Comparison of ENCODE assay signal across 7 mouse cellular contexts in genomic region chr4:41507326-41507924, GRCm38 (mm10). TPM values are rescaled to one million over a fixed set of nuclear protein-coding genes. Genes with fewer than 3 reads are reported as not detected.
A peak's percentile ranks its signal among the peaks of the same experiment; 100 is the strongest.
DNase-seq lines count a peak whose midpoint lies in the region; ATAC-seq lines count a peak whose summit lies in the region.

No protein-coding gene starts in this region.

- peak overlapping the region; percentile 93 for H3K4me2 ChIP-seq in embryonic facial prominence, embryonic 15.5 days (replicated peaks)
- H3K4me2 ChIP-seq in limb, embryonic 13.5 days (replicated peaks) = peak overlapping the region; percentile 93
- peak overlapping the region; percentile 95 for H3K4me2 ChIP-seq in stomach, embryonic 16.5 days (ENCODE audit: low read depth, low read length)

- no peak for DNase-seq in natural killer cell, adult 2 months (ENCODE audit: low spot score in 2 of 2)
- no peak for DNase-seq in cerebellum, postnatal 25 days

- H3K4me3 ChIP-seq in megakaryocyte, embryonic 14.5 days (replicated peaks) = peak overlapping the region; percentile 90
- peak overlapping the region; percentile 56 for H3K4me3 ChIP-seq in embryonic facial prominence, embryonic 15.5 days (replicated peaks)
- peak overlapping the region; percentile 57 for H3K4me3 ChIP-seq in limb, embryonic 13.5 days
- H3K4me3 ChIP-seq in stomach, embryonic 16.5 days (replicated peaks; ENCODE audit: low read length) = peak overlapping the region; percentile 60

- H3K27me3 ChIP-seq in megakaryocyte, embryonic 14.5 days (replicated peaks) = peaks cover 73% of the 10 kb centered on the region
- H3K27me3 ChIP-seq in embryonic facial prominence, embryonic 15.5 days = peaks cover 11% of the 10 kb centered on the region; the same call in 1 of the 2 replicates
- peaks cover 52% of the 10 kb centered on the region for H3K27me3 ChIP-seq in limb, embryonic 13.5 days
- no peaks in the 10 kb centered on the region; the same call in 1 of the 2 replicates for H3K27me3 ChIP-seq in stomach, embryonic 16.5 days (ENCODE audit: control insufficient read depth, insufficient read depth, low read length)

- peak overlapping the region; percentile 45 for H3K9ac ChIP-seq in embryonic facial prominence, embryonic 15.5 days
- H3K9ac ChIP-seq in limb, embryonic 13.5 days = peak overlapping the region; percentile 72
- peak overlapping the region; percentile 73 for H3K9ac ChIP-seq in stomach, embryonic 16.5 days (ENCODE audit: low read length)

- H3K4me1 ChIP-seq in megakaryocyte, embryonic 14.5 days = peaks cover 28% of the 10 kb centered on the region
- peaks cover 27% of the 10 kb centered on the region for H3K4me1 ChIP-seq in embryonic facial prominence, embryonic 15.5 days
- peaks cover 21% of the 10 kb centered on the region for H3K4me1 ChIP-seq in limb, embryonic 13.5 days
- H3K4me1 ChIP-seq in stomach, embryonic 16.5 days (ENCODE audit: control insufficient read depth, insufficient read depth, low read length) = peaks cover 8% of the 10 kb centered on the region; the same call in 1 of the 2 replicates

- ATAC-seq in megakaryocyte, adult 5-6 weeks (ENCODE audit: poor library complexity, severe bottlenecking) = no peak
- ATAC-seq in embryonic facial prominence, embryonic 15.5 days (ENCODE audit: insufficient number of reproducible peaks, low FRiP score, low TSS enrichment, low read depth) = no peak
- ATAC-seq in limb, embryonic 13.5 days (ENCODE audit: low FRiP score, low read depth) = no peak
- no peak for ATAC-seq in stomach, embryonic 16.5 days (ENCODE audit: insufficient read depth, low FRiP score)

- H3K9me3 ChIP-seq in megakaryocyte, embryonic 14.5 days = 0 out of 2 replicates have a peak, but pooled peaks cover 5% of the 10 kb centered on the region
- H3K9me3 ChIP-seq in embryonic facial prominence, embryonic 15.5 days (replicated peaks) = no peaks in the 10 kb centered on the region
- H3K9me3 ChIP-seq in limb, embryonic 13.5 days = no peaks in the 10 kb centered on the region
- no peaks in the 10 kb centered on the region for H3K9me3 ChIP-seq in stomach, embryonic 16.5 days (replicated peaks; ENCODE audit: control insufficient read depth, low read length)

- WGBS in embryonic facial prominence, embryonic 15.5 days = 3% methylated on average over 22 of the region's 22 CpGs
- 1% methylated on average over 22 of the region's 22 CpGs for WGBS in limb, embryonic 13.5 days
- 5% methylated on average over 22 of the region's 22 CpGs for WGBS in stomach, embryonic 16.5 days

- no peaks in the 10 kb centered on the region for H3K36me3 ChIP-seq in megakaryocyte, embryonic 14.5 days (replicated peaks; ENCODE audit: low read length)
- no peaks in the 10 kb centered on the region for H3K36me3 ChIP-seq in embryonic facial prominence, embryonic 15.5 days
- no peaks in the 10 kb centered on the region for H3K36me3 ChIP-seq in limb, embryonic 13.5 days
- H3K36me3 ChIP-seq in stomach, embryonic 16.5 days (ENCODE audit: control insufficient read depth, insufficient read depth, low read length) = no peaks in the 10 kb centered on the region

- no peak overlapping the region for H3K27ac ChIP-seq in embryonic facial prominence, embryonic 15.5 days (replicated peaks)
- H3K27ac ChIP-seq in limb, embryonic 13.5 days = no peak overlapping the region
- H3K27ac ChIP-seq in stomach, embryonic 16.5 days (ENCODE audit: low read length) = no peak overlapping the region

RNA-seq across cellular contexts. Expression of gene AI464131, which starts 4.5 kb away (rescaled TPM):
- polyA plus RNA-seq in megakaryocyte, embryonic 14.5 days (2012; ENCODE audit: insufficient read depth, low replicate concordance) = 0.07 TPM in 1 of 2 replicates, not detected in the other
- 0.04 TPM in 1 of 2 replicates, not detected in the other for total RNA-seq in megakaryocyte, adult 5-6 weeks (2015)
- 0.07 TPM in 1 of 2 replicates, not detected in the other for total RNA-seq in megakaryocyte, adult 5-6 weeks (2017)
- 7.6 and 7.7 TPM in 2 replicates for polyA plus RNA-seq in embryonic facial prominence, embryonic 15.5 days (2015; fragmentation: Nextera tagmentation; extraction: Ambion mirVana)
- 3.8 and 4.1 TPM in 2 replicates for polyA plus RNA-seq in limb, embryonic 13.5 days (2015; fragmentation: Nextera tagmentation; extraction: Ambion mirVana)
- polyA plus RNA-seq in stomach, embryonic 16.5 days (2015; fragmentation: Nextera tagmentation; extraction: Ambion mirVana) = 7.9 and 9.6 TPM in 2 replicates

RNA-seq across cellular contexts. Expression of gene 1110017D15Rik, which starts 9.7 kb away (rescaled TPM):
- 0.29 TPM in 1 of 2 replicates, not detected in the other for polyA plus RNA-seq in megakaryocyte, embryonic 14.5 days (2012; ENCODE audit: insufficient read depth, low replicate concordance)
- not detected in 2 replicates for total RNA-seq in megakaryocyte, adult 5-6 weeks (2015)
- total RNA-seq in megakaryocyte, adult 5-6 weeks (2017) = not detected in 2 replicates
- 15.1 and 31.4 TPM in 2 replicates for polyA plus RNA-seq in embryonic facial prominence, embryonic 15.5 days (2015; fragmentation: Nextera tagmentation; extraction: Ambion mirVana)
- 1.5 and 1.6 TPM in 2 replicates for polyA plus RNA-seq in limb, embryonic 13.5 days (2015; fragmentation: Nextera tagmentation; extraction: Ambion mirVana)
- polyA plus RNA-seq in stomach, embryonic 16.5 days (2015; fragmentation: Nextera tagmentation; extraction: Ambion mirVana) = 0.65 and 0.87 TPM in 2 replicates

RNA-seq across cellular contexts. Expression of gene Nudt2, which starts 42.5 kb away (rescaled TPM):
- polyA plus RNA-seq in megakaryocyte, embryonic 14.5 days (2012; ENCODE audit: insufficient read depth, low replicate concordance) = 3.0 and 13.7 TPM in 2 replicates
- 13.8 and 24.0 TPM in 2 replicates for total RNA-seq in megakaryocyte, adult 5-6 weeks (2015)
- total RNA-seq in megakaryocyte, adult 5-6 weeks (2017) = 19.6 and 20.9 TPM in 2 replicates
- polyA plus RNA-seq in embryonic facial prominence, embryonic 15.5 days (2015; fragmentation: Nextera tagmentation; extraction: Ambion mirVana) = 47.0 and 47.1 TPM in 2 replicates
- 46.6 and 47.1 TPM in 2 replicates for polyA plus RNA-seq in limb, embryonic 13.5 days (2015; fragmentation: Nextera tagmentation; extraction: Ambion mirVana)
- polyA plus RNA-seq in stomach, embryonic 16.5 days (2015; fragmentation: Nextera tagmentation; extraction: Ambion mirVana) = 49.5 and 49.6 TPM in 2 replicates

RNA-seq across cellular contexts. Expression of gene Kif24, which starts 42.7 kb away (rescaled TPM):
- polyA plus RNA-seq in megakaryocyte, embryonic 14.5 days (2012; ENCODE audit: insufficient read depth, low replicate concordance) = 1.2 and 1.9 TPM in 2 replicates
- total RNA-seq in megakaryocyte, adult 5-6 weeks (2015) = 10.7 and 16.0 TPM in 2 replicates
- 7.0 and 9.7 TPM in 2 replicates for total RNA-seq in megakaryocyte, adult 5-6 weeks (2017)
- 7.3 and 8.9 TPM in 2 replicates for polyA plus RNA-seq in embryonic facial prominence, embryonic 15.5 days (2015; fragmentation: Nextera tagmentation; extraction: Ambion mirVana)
- polyA plus RNA-seq in limb, embryonic 13.5 days (2015; fragmentation: Nextera tagmentation; extraction: Ambion mirVana) = 8.8 and 9.6 TPM in 2 replicates
- polyA plus RNA-seq in stomach, embryonic 16.5 days (2015; fragmentation: Nextera tagmentation; extraction: Ambion mirVana) = 4.8 and 6.0 TPM in 2 replicates
